Mouse (Mus musculus): ENCODE measurements at regions not wholly inside any gene's neighbourhood (a gene's known extent, or its start where the extent isn't known, plus 50 kb on each side); places are given as distances from the start of the nearest gene placed in this dataset.
"Not testable (repeated sequence)": the region's sequence is repeated elsewhere in the genome, so short reads cannot be mapped to it uniquely, and the experiment has no call there.

- DNase-seq (ENCODE audit: low spot score) (no peak), ATAC-seq (ENCODE audit: low FRiP score) (no peak)
- Histone ChIP-seq H3K27me3 (ENCODE audit: insufficient read depth, low read length) (no peaks in the 10 kb centered on the region), H3K4me3 (ENCODE audit: low read depth, low read length) (no peak overlapping the region), H3K4me1 (ENCODE audit: insufficient read depth, low read length) (no peaks in the 10 kb centered on the region), H3K9me3 (ENCODE audit: low read length) (peaks cover 43% of the 10 kb centered on the region), H3K4me2 (ENCODE audit: low read depth, low read length, poor library complexity, severe bottlenecking) (no peak overlapping the region), H3K27ac (ENCODE audit: low read depth, low read length) (no peak overlapping the region), H3K36me3 (ENCODE audit: insufficient read depth, low read length) (no peaks in the 10 kb centered on the region), H3K9ac (replicated peaks; ENCODE audit: low read length, poor library complexity, severe bottlenecking) (no peak overlapping the region)
- 73% methylated on average over 8 of the region's 8 CpGs for WGBS
- no peak for TF ChIP-seq CTCF (IDR thresholded peaks at IDR 0.05)
Observed at GRCm38 (mm10) chr4:145431910-145432765, 78.4 kb upstream of the Zfp990 start.

DNA sequence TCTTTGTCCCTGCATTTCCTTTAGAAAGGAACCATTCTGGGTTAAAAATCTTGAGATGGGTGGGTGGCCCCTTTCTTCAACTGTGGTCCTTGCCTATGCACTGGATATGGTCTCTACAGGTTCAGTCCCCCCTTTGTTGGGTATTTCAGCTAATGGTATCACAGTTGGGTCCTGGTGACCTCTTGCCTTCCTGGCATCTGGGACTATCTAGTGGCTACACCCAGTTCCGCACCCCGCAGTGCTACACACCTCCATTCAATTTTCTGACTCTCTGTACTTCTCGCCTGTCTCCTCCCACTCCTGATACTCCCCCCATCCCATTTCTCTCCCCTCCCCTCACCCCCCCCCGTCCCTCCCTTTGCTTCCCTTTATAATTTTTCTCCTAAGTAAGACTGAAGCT is 92.7 kb upstream of the Zfp990 start:
- H3K27me3 ChIP-seq (ENCODE audit: insufficient read depth, low read length); H3K4me3 ChIP-seq (ENCODE audit: low read depth, low read length); H3K9ac ChIP-seq (replicated peaks; ENCODE audit: low read length, poor library complexity, severe bottlenecking); H3K9me3 ChIP-seq (ENCODE audit: low read length); DNase-seq (ENCODE audit: low spot score); ATAC-seq (ENCODE audit: low FRiP score); H3K4me2 ChIP-seq (ENCODE audit: low read depth, low read length, poor library complexity, severe bottlenecking); H3K36me3 ChIP-seq (ENCODE audit: insufficient read depth, low read length); H3K4me1 ChIP-seq (ENCODE audit: insufficient read depth, low read length); H3K27ac ChIP-seq (ENCODE audit: low read depth, low read length): not testable (repeated sequence)
- WGBS: 65% methylated on average over 4 of the region's 4 CpGs

DNA sequence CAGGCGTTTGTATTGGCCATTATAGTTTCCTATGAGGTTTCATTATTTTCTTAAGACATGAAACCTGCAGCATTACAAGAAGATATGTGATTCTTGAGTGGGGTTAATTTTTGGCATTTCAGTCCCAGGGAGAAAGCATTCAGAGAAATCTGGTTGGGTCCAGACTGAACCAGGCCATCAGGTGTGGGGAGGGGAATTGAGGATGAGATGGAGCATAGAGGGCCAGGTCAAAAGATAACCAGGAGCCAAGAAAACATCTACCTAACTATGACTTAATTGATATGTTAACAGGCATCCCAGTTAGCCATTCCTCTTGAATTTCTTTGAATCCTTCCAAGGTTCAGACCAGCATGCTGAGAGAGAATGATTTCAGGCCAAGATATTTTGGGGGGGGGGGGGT is 96.2 kb upstream of the Tnfrsf8 start:
- Histone ChIP-seq H3K27ac (ENCODE audit: low read depth, low read length) (no peak overlapping the region), H3K9me3 (ENCODE audit: low read length) (peaks cover 7% of the 10 kb centered on the region; the same call in 1 of the 2 replicates), H3K9ac (replicated peaks; ENCODE audit: low read length, poor library complexity, severe bottlenecking) (no peak overlapping the region), H3K4me3 (ENCODE audit: low read depth, low read length) (no peak overlapping the region), H3K27me3 (ENCODE audit: insufficient read depth, low read length) (no peaks in the 10 kb centered on the region), H3K4me2 (ENCODE audit: low read depth, low read length, poor library complexity, severe bottlenecking) (no peak overlapping the region), H3K4me1 (ENCODE audit: insufficient read depth, low read length) (no peaks in the 10 kb centered on the region), H3K36me3 (ENCODE audit: insufficient read depth, low read length) (no peaks in the 10 kb centered on the region)
- no peak for DNase-seq (ENCODE audit: low spot score)
- ATAC-seq (ENCODE audit: low FRiP score): no peak
- no peak for TF ChIP-seq CTCF (IDR thresholded peaks at IDR 0.05)
- 44% methylated on average over 1 of the region's 1 CpGs for WGBS

- no peak for DNase-seq (ENCODE audit: low spot score)
- H3K4me1 ChIP-seq (ENCODE audit: insufficient read depth, low read length): no peaks in the 10 kb centered on the region
- no peak for TF ChIP-seq CTCF (IDR thresholded peaks at IDR 0.05)
- ATAC-seq (ENCODE audit: low FRiP score): no peak
- no peak overlapping the region for H3K27ac ChIP-seq (ENCODE audit: low read depth, low read length)
- H3K9ac ChIP-seq (replicated peaks; ENCODE audit: low read length, poor library complexity, severe bottlenecking): no peak overlapping the region
- H3K4me2 ChIP-seq (ENCODE audit: low read depth, low read length, poor library complexity, severe bottlenecking): no peak overlapping the region
- no peaks in the 10 kb centered on the region for H3K27me3 ChIP-seq (ENCODE audit: insufficient read depth, low read length)
- H3K9me3 ChIP-seq (ENCODE audit: low read length): peaks cover 13% of the 10 kb centered on the region
- WGBS: 84% methylated on average over 5 of the region's 5 CpGs
- H3K36me3 ChIP-seq (ENCODE audit: insufficient read depth, low read length): no peaks in the 10 kb centered on the region
- H3K4me3 ChIP-seq (ENCODE audit: low read depth, low read length): no peak overlapping the region
Observed at GRCm38 (mm10) chr4:145409796-145410475, 95.0 kb upstream of the Tnfrsf8 start.

DNA sequence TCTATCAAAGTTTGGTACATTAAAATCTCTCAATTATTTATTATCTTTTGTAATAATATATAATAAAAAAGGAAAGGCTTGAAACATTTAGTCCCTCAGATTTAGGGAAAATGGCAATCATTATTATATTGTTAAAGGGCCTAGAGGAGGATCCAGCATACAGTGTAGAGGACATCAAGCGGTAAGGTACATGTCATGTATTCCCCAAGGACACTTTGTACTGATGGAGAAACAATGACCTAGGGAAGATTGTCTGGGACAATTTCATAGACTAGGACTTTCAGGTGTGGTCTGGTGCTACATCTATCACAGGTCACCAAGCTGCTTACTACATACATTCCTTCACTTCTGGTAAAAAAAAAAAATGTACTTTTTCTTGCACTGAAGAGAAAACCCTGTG is 91.1 kb upstream of the Tnfrsf8 start:
- whole genome bisulfite sequencing: 50% methylated on average over 1 of the region's 1 CpGs
- ATAC-seq (ENCODE audit: low FRiP score): not testable (repeated sequence)

GRCm38 (mm10) chr4:145404230-145404629 is 89.3 kb upstream of the Tnfrsf8 start:
- H3K9ac ChIP-seq (replicated peaks; ENCODE audit: low read length, poor library complexity, severe bottlenecking); H3K36me3 ChIP-seq (ENCODE audit: insufficient read depth, low read length); H3K4me2 ChIP-seq (ENCODE audit: low read depth, low read length, poor library complexity, severe bottlenecking); DNase-seq (ENCODE audit: low spot score); H3K4me1 ChIP-seq (ENCODE audit: insufficient read depth, low read length); H3K27me3 ChIP-seq (ENCODE audit: insufficient read depth, low read length); H3K27ac ChIP-seq (ENCODE audit: low read depth, low read length); H3K9me3 ChIP-seq (ENCODE audit: low read length); H3K4me3 ChIP-seq (ENCODE audit: low read depth, low read length); ATAC-seq (ENCODE audit: low FRiP score): not testable (repeated sequence)
- 76% methylated on average over 6 of the region's 6 CpGs for WGBS

More for the DNA sequence above, 91.1 kb upstream of the Tnfrsf8 start:
- not testable (repeated sequence) for H3K27me3 ChIP-seq (ENCODE audit: insufficient read depth, low read length); H3K4me1 ChIP-seq (ENCODE audit: insufficient read depth, low read length); H3K9ac ChIP-seq (replicated peaks; ENCODE audit: low read length, poor library complexity, severe bottlenecking); H3K4me2 ChIP-seq (ENCODE audit: low read depth, low read length, poor library complexity, severe bottlenecking); DNase-seq (ENCODE audit: low spot score); H3K36me3 ChIP-seq (ENCODE audit: insufficient read depth, low read length); H3K4me3 ChIP-seq (ENCODE audit: low read depth, low read length); H3K9me3 ChIP-seq (ENCODE audit: low read length); H3K27ac ChIP-seq (ENCODE audit: low read depth, low read length)

GRCm38 (mm10) chr4:145378876-145379275 is 63.9 kb upstream of the Tnfrsf8 start:
- H3K9ac ChIP-seq (replicated peaks; ENCODE audit: low read length, poor library complexity, severe bottlenecking); H3K27me3 ChIP-seq (ENCODE audit: insufficient read depth, low read length); ATAC-seq (ENCODE audit: low FRiP score); H3K4me2 ChIP-seq (ENCODE audit: low read depth, low read length, poor library complexity, severe bottlenecking); H3K36me3 ChIP-seq (ENCODE audit: insufficient read depth, low read length); H3K4me3 ChIP-seq (ENCODE audit: low read depth, low read length); H3K4me1 ChIP-seq (ENCODE audit: insufficient read depth, low read length); DNase-seq (ENCODE audit: low spot score); H3K27ac ChIP-seq (ENCODE audit: low read depth, low read length): not testable (repeated sequence)
- H3K9me3 ChIP-seq (ENCODE audit: low read length): peaks cover 23% of the 10 kb centered on the region; the same call in 1 of the 2 replicates
- WGBS: 72% methylated on average over 3 of the region's 4 CpGs

DNA sequence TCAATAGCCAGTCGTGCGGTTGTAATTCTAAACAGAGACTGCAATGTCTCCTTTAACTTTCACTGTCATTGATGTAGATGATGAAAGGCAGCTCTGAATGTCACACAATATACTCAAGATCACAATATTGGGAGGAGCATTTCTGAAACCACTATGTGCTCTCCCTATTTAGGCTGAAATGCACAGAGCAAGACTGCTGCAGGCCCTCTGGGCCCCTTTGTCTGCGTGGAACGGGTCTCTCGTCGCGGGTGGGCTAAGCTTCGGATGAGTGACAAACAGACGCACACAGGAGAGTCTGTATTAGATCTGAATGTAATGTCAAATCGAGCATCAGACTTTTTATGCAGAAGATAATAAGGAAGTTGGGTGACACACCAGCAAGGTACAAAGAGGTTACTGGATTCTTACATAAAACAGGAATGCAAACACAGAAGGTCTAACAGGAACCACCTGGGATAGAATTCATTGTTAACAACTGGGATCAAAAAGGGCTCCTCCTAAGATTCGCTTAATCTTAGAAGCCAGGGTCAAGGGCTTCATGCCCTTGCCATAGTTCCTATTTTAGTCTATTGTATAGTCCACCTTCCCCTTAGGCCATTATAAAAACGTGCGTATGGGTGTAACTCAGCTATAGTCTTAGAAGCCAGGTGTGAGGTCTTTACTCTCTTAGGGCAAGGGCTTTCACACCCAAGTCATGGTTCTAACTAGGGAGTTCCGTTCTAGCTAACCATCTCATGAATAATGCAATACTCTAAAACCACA is 62.5 kb upstream of the Tnfrsf8 start:
- H3K4me3 ChIP-seq (ENCODE audit: low read depth, low read length); H3K27ac ChIP-seq (ENCODE audit: low read depth, low read length); H3K9ac ChIP-seq (replicated peaks; ENCODE audit: low read length, poor library complexity, severe bottlenecking); DNase-seq (ENCODE audit: low spot score); H3K36me3 ChIP-seq (ENCODE audit: insufficient read depth, low read length); H3K4me1 ChIP-seq (ENCODE audit: insufficient read depth, low read length); H3K27me3 ChIP-seq (ENCODE audit: insufficient read depth, low read length); ATAC-seq (ENCODE audit: low FRiP score); H3K4me2 ChIP-seq (ENCODE audit: low read depth, low read length, poor library complexity, severe bottlenecking): not testable (repeated sequence)
- peaks cover 16% of the 10 kb centered on the region; the same call in 1 of the 2 replicates for H3K9me3 ChIP-seq (ENCODE audit: low read length)
- 87% methylated on average over 13 of the region's 14 CpGs for WGBS
